Mouse (Mus musculus): ENCODE data around the gene Slc25a27.

GRCm38 (mm10) chr17:43619156-43619555, 47.9 kb downstream of the Slc25a27 start:
- TF ChIP-seq CTCF (conservative IDR thresholded peaks at IDR 0.05; ENCODE audit: insufficient read depth, insufficient read length, low read depth, low read length) (no peak), POLR2A (IDR thresholded peaks at IDR 0.05; ENCODE audit: low read depth, low read length) (no peak)
